Mouse (Mus musculus) limb, embryonic 14.5 days (tissue): ENCODE measurements around the gene Stab1. TPM values are rescaled to one million over a fixed set of nuclear protein-coding genes. Genes with fewer than 3 reads are reported as not detected.

Experiments used
- ATAC-seq: fragments of 200-750 bp; cut with Nextera tagmentation; 2 replicates; pipeline ENCODE4 v1.8.0; 2017; ENCODE audit warnings: low read depth, moderate number of reproducible peaks, moderate TSS enrichment; ENCODE audit not compliant: low FRiP score
- DNase-seq: peaks from one replicate; pipeline ENCODE4 v3.0.0-alpha.2; 2015; ENCODE audit warnings: low spot score
- H3K27ac ChIP-seq: fragments of 300-500 bp; sonication (generic); replicated peaks from 2 replicates; pipeline ENCODE4 v1.5.1; 2014; ENCODE audit warnings: low read depth, mild to moderate bottlenecking, low read length, moderate library complexity, mixed read lengths
- H3K27me3 ChIP-seq: fragments of 300-500 bp; sonication (generic); 2 replicates; pipeline ENCODE4 v1.6.1; 2014; ENCODE audit warnings: low read length, mixed read lengths; ENCODE audit not compliant: control insufficient read depth, insufficient read depth
- H3K36me3 ChIP-seq: fragments of 300-500 bp; sonication (generic); 2 replicates; pipeline ENCODE4 v1.6.1; 2014; ENCODE audit warnings: mild to moderate bottlenecking, low read length, moderate library complexity, mixed read lengths; ENCODE audit not compliant: control insufficient read depth, insufficient read depth
- H3K4me1 ChIP-seq: fragments of 300-500 bp; sonication (generic); 2 replicates; pipeline ENCODE4 v1.6.1; 2014; ENCODE audit warnings: antibody characterized with exemption, low read length, mixed read lengths; ENCODE audit not compliant: control insufficient read depth, insufficient read depth
- H3K4me2 ChIP-seq: fragments of 300-500 bp; sonication (generic); replicated peaks from 2 replicates; pipeline ENCODE4 v1.6.1; 2014; ENCODE audit warnings: low read depth, mild to moderate bottlenecking, low read length, moderate library complexity; ENCODE audit not compliant: severe bottlenecking
- H3K4me3 ChIP-seq: fragments of 300-500 bp; sonication (generic); replicated peaks from 2 replicates; pipeline ENCODE4 v1.5.1; 2014; ENCODE audit warnings: low read length
- H3K9ac ChIP-seq: fragments of 300-500 bp; sonication (generic); 2 replicates; pipeline ENCODE4 v1.6.1; 2014; ENCODE audit warnings: mild to moderate bottlenecking, low read depth, low read length, moderate library complexity; ENCODE audit not compliant: severe bottlenecking
- H3K9me3 ChIP-seq: fragments of 300-500 bp; sonication (generic); 2 replicates; pipeline ENCODE4 v1.6.1; 2016; ENCODE audit warnings: low read length; ENCODE audit not compliant: control insufficient read depth
- POLR2A ChIP-seq: fragments of 200-500 bp; IDR thresholded peaks from 2 replicates; pipeline ENCODE4 v1.8.0; 2012; ENCODE audit warnings: inconsistent platforms, mild to moderate bottlenecking, moderate library complexity, borderline replicate concordance; ENCODE audit not compliant: insufficient read depth, insufficient read length; ENCODE audit errors: extremely low read depth
- WGBS: fragments of 180-500 bp; shearing (Covaris S2); extraction: QIAGEN DNeasy Blood & Tissue Kit; methylation state at CpG from one replicate; pipeline ENCODE4 v1.1.7; 2014; 5-methylcytosine and 5-hydroxymethylcytosine counted together
- polyA plus RNA-seq, 2 experiments: library from polyadenylated mRNA; depleted of rRNA in 1 of 2; stranded (reverse) in 1 of 2; unstranded in 1 of 2; fragments of >200 nt; fragmentation: Nextera tagmentation in 1 of 2; extraction: Ambion mirVana in 1 of 2; gene quantifications; 2 replicates each; pipeline versions ENCODE4 v1.2.1 to v1.2.3; 2012 to 2014

Gene Stab1
- polyA plus RNA-seq, 2 experiments = 59.5 to 68.5 TPM

DNA sequence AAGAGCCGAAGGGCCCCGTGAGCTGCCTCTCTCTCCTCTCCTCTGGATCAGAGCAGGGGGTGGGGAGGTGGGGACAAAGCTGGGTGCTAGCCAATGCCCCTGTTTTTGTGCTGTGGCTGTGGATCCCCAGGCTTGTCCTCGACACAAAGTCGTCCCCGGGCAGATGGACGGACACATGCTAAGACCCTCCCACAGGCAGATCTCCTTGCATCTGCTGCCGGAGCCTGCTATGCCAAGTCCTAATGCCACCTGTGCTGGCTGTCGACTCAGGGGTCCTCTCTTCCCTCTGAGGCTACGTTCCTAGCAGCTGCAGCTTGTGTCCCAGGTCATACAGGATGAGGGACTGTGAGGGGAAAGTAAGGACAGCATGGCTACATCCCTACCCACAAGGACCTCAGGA is 1.6 kb downstream of the Stab1 start:
- no peak for TF ChIP-seq POLR2A
- ATAC-seq (no peak), DNase-seq (no peak)
- Histone ChIP-seq H3K4me3 (no peak overlapping the region), H3K9me3 (no peaks in the 10 kb centered on the region), H3K9ac (peak overlapping the region; percentile 2; the same call in 1 of the 2 replicates), H3K4me1 (no peaks in the 10 kb centered on the region), H3K36me3 (peaks cover 21% of the 10 kb centered on the region), H3K27ac (no peak overlapping the region), H3K4me2 (no peak overlapping the region), H3K27me3 (no peaks in the 10 kb centered on the region)
- WGBS = 70% methylated on average over 9 of the region's 9 CpGs

GRCm38 (mm10) chr14:31165991-31166630 is 2.3 kb downstream of the Stab1 start:
- no peak for TF ChIP-seq POLR2A
- Histone ChIP-seq H3K9me3 (no peaks in the 10 kb centered on the region), H3K36me3 (peaks cover 13% of the 10 kb centered on the region), H3K27ac (no peak overlapping the region), H3K4me3 (no peak overlapping the region), H3K4me2 (no peak overlapping the region), H3K4me1 (no peaks in the 10 kb centered on the region), H3K27me3 (no peaks in the 10 kb centered on the region), H3K9ac (no peak overlapping the region)
- no peak for DNase-seq
- WGBS = 56% methylated on average over 10 of the region's 10 CpGs
- ATAC-seq = no peak; the same call in 1 of the 2 replicates

DNA sequence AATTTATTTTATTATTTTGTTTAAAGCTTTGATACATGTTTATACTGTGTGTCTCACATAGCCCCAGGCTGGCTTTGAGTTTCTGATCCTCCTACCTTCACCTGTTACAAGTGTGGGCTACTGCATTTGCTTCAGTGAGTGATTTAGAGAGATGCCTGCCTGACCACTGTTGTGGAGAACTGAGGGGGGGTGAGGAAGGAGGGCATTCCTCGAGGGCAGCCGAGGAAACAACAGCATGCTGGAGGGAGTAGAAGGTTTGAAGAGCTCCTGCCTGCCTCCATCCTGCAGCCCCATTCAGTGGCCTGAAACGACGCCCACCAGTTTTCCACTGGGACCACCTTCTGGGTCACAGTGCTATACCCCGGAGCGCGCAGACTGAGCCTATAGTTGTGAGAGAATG is 3.0 kb downstream of the Stab1 start:
- Histone ChIP-seq H3K9me3 (no peaks in the 10 kb centered on the region), H3K4me3 (no peak overlapping the region), H3K27me3 (no peaks in the 10 kb centered on the region), H3K36me3 (peaks cover 7% of the 10 kb centered on the region), H3K4me2 (no peak overlapping the region), H3K27ac (no peak overlapping the region), H3K4me1 (no peaks in the 10 kb centered on the region), H3K9ac (no peak overlapping the region)
- no peak for ATAC-seq
- WGBS = 63% methylated on average over 7 of the region's 7 CpGs
- no peak for TF ChIP-seq POLR2A
- DNase-seq = no peak

GRCm38 (mm10) chr14:31165010-31165409 is 3.4 kb downstream of the Stab1 start:
- no peak overlapping the region for H3K9ac ChIP-seq
- H3K27ac ChIP-seq = no peak overlapping the region
- peaks cover 2% of the 10 kb centered on the region for H3K36me3 ChIP-seq
- H3K27me3 ChIP-seq = no peaks in the 10 kb centered on the region
- no peak overlapping the region for H3K4me3 ChIP-seq
- 64% methylated on average over 2 of the region's 2 CpGs for WGBS
- TF ChIP-seq POLR2A = no peak
- no peak for ATAC-seq
- no peak for DNase-seq
- H3K4me2 ChIP-seq = no peak overlapping the region
- H3K9me3 ChIP-seq = no peaks in the 10 kb centered on the region
- H3K4me1 ChIP-seq = no peaks in the 10 kb centered on the region

- no peak overlapping the region for H3K4me2 ChIP-seq
- DNase-seq = no peak
- ATAC-seq = no peak
- no peaks in the 10 kb centered on the region for H3K9me3 ChIP-seq
- H3K36me3 ChIP-seq = no peaks in the 10 kb centered on the region
- H3K27ac ChIP-seq = no peak overlapping the region
- WGBS = 78% methylated on average over 8 of the region's 8 CpGs
- H3K4me3 ChIP-seq = no peak overlapping the region
- H3K9ac ChIP-seq = no peak overlapping the region
- H3K4me1 ChIP-seq = no peaks in the 10 kb centered on the region
- no peak for TF ChIP-seq POLR2A
- no peaks in the 10 kb centered on the region for H3K27me3 ChIP-seq
Measured at GRCm38 (mm10) chr14:31164067-31164466, 4.4 kb downstream of the Stab1 start.
